Mouse (Mus musculus): ENCODE results near the gene Myoc. TPM values are rescaled to one million over a fixed set of nuclear protein-coding genes. Genes with fewer than 3 reads are reported as not detected.

The Myoc gene
- polyA plus RNA-seq, 1 experiment from 2014 or later: not detected

DNA sequence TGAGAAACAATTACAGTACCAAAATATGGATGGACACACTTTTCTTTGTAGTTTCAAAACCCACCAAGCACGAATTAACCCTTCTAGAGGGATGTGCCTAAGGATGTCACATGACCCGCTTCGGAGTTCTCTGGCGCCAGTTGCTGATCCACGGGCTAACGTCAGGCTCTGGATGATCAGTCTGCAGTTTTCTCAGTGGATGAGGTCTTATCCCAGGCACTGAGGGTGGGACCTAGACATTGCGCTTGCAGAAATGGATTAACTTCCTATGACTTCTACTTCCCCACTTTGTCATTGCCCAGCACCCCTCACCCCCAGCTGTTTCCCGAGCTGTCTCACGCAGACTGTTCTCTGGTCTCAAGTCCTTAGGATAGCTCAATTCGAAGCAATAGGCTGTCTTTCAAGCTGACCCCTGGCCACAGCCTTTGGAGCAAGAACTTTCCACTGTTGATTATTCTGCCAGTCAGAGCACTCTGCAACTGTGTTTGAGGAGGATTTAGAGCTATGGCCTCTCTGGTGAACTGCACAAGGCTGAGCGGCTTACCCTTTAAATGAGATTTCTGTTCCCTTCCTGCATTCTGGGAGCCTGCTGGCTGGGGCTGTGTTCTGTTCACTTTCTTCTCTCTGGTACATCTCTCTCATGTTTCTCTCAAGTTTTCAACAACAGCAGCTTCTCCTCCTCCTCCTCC is 26.7 kb downstream of the Myoc start:
- H3K4me3 ChIP-seq (replicated peaks; ENCODE audit: low read length): peak overlapping the region; percentile 38
- H3K4me2 ChIP-seq (ENCODE audit: low read depth, low read length): peak overlapping the region; percentile 65
- H3K27me3 ChIP-seq (ENCODE audit: control insufficient read depth, insufficient read depth, low read length): no peaks in the 10 kb centered on the region
- peak overlapping the region; percentile 58 for H3K9ac ChIP-seq (ENCODE audit: low read length)
- H3K4me1 ChIP-seq (ENCODE audit: control insufficient read depth, insufficient read depth, low read length): no peaks in the 10 kb centered on the region
- 3% methylated on average over 11 of the region's 11 CpGs for WGBS
- no peak overlapping the region for H3K27ac ChIP-seq (ENCODE audit: low read length)
- no peaks in the 10 kb centered on the region; the same call in 1 of the 2 replicates for H3K36me3 ChIP-seq (ENCODE audit: control insufficient read depth, insufficient read depth, low read length)
- peak; percentile 77 for ATAC-seq (ENCODE audit: insufficient read depth, low FRiP score)
- H3K9me3 ChIP-seq (replicated peaks; ENCODE audit: control insufficient read depth, low read length): no peaks in the 10 kb centered on the region

GRCm38 (mm10) chr1:162693721-162694120 is 54.8 kb downstream of the Myoc start:
- Histone ChIP-seq H3K9ac (ENCODE audit: low read length) (no peak overlapping the region), H3K36me3 (ENCODE audit: control insufficient read depth, insufficient read depth, low read length) (peaks cover 30% of the 10 kb centered on the region), H3K27ac (ENCODE audit: low read length) (no peak overlapping the region), H3K4me3 (replicated peaks; ENCODE audit: low read length) (no peak overlapping the region), H3K9me3 (replicated peaks; ENCODE audit: control insufficient read depth, low read length) (no peaks in the 10 kb centered on the region), H3K27me3 (ENCODE audit: control insufficient read depth, insufficient read depth, low read length) (no peaks in the 10 kb centered on the region), H3K4me2 (ENCODE audit: low read depth, low read length) (no peak overlapping the region), H3K4me1 (ENCODE audit: control insufficient read depth, insufficient read depth, low read length) (no peaks in the 10 kb centered on the region)
- no peak for ATAC-seq (ENCODE audit: insufficient read depth, low FRiP score)
- 86% methylated on average over 2 of the region's 2 CpGs for WGBS

DNA sequence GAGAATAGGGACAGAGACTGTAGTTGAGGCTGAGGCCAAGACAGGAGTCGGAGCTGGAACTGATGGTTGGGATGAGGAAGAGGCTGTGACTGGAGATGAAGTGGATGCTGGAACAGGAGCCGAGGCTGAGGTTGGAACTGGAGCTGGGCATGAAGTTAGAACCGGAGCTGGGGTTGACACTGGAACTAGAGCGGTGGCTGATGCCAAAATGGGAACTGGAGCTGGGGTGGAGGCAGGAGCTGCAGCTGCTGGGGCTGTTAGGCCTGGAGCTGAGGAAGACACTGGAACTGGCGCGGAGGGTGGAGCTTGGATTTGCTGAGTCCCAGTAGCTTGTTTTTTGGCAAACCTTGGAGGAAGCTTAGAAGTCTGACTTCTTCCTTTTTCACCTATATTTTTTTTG is 58.9 kb downstream of the Myoc start:
- Histone ChIP-seq H3K4me3 (replicated peaks; ENCODE audit: low read length) (no peak overlapping the region), H3K27ac (ENCODE audit: low read length) (no peak overlapping the region), H3K27me3 (ENCODE audit: control insufficient read depth, insufficient read depth, low read length) (no peaks in the 10 kb centered on the region), H3K4me1 (ENCODE audit: control insufficient read depth, insufficient read depth, low read length) (no peaks in the 10 kb centered on the region), H3K4me2 (ENCODE audit: low read depth, low read length) (no peak overlapping the region), H3K36me3 (ENCODE audit: control insufficient read depth, insufficient read depth, low read length) (peaks cover 33% of the 10 kb centered on the region), H3K9ac (ENCODE audit: low read length) (no peak overlapping the region), H3K9me3 (replicated peaks; ENCODE audit: control insufficient read depth, low read length) (no peaks in the 10 kb centered on the region)
- 93% methylated on average over 6 of the region's 6 CpGs for WGBS
- no peak for ATAC-seq (ENCODE audit: insufficient read depth, low FRiP score)

Small RNA genes within 50 kb of the gene (microRNA-seq; reads per million reads assigned to microRNA genes)
- gene Gm27616: not detected

Other genes starting within 250 kb of the Myoc start
- 6.4 and 6.7 TPM in 2 replicates for gene Dnm3, start 161.1 kb upstream of the Myoc start, polyA plus RNA-seq (2015; fragmentation: Nextera tagmentation; extraction: Ambion mirVana)
- gene Mettl13, start 90.6 kb upstream of the Myoc start, polyA plus RNA-seq (2015; fragmentation: Nextera tagmentation; extraction: Ambion mirVana): 20.1 and 21.6 TPM in 2 replicates
- gene Vamp4, start 68.6 kb upstream of the Myoc start, polyA plus RNA-seq (2015; fragmentation: Nextera tagmentation; extraction: Ambion mirVana): 48.2 and 56.4 TPM in 2 replicates
- not detected in 2 replicates for gene Myocos, start 19.1 kb downstream of the Myoc start, polyA plus RNA-seq (2015; fragmentation: Nextera tagmentation; extraction: Ambion mirVana)
- 104 and 105 TPM in 2 replicates for gene Prrc2c, start 101.4 kb downstream of the Myoc start, polyA plus RNA-seq (2015; fragmentation: Nextera tagmentation; extraction: Ambion mirVana)
- 1.3 and 1.7 TPM in 2 replicates for gene Fmo4, start 174.8 kb downstream of the Myoc start, polyA plus RNA-seq (2015; fragmentation: Nextera tagmentation; extraction: Ambion mirVana)
- gene Fmo1, start 227.5 kb downstream of the Myoc start, polyA plus RNA-seq (2015; fragmentation: Nextera tagmentation; extraction: Ambion mirVana): 23.2 and 29.0 TPM in 2 replicates

Data from stomach, embryonic 16.5 days (tissue).